Mouse (Mus musculus) forebrain, embryonic 14.5 days (tissue): ENCODE data around the gene Zbtb43. TPM values are rescaled to one million over a fixed set of nuclear protein-coding genes. Genes with fewer than 3 reads are reported as not detected.

Experiments used
- ATAC-seq: fragments of 200-750 bp; cut with Nextera tagmentation; 2 replicates; pipeline ENCODE4 v1.8.0; 2017; ENCODE audit warnings: mild to moderate bottlenecking, moderate library complexity
- DNase-seq: peaks from one replicate; pipeline ENCODE4 v3.0.0-alpha.2; 2015; ENCODE audit warnings: low spot score
- H3K27ac ChIP-seq: fragments of 300-500 bp; sonication (generic); 2 replicates; pipeline ENCODE4 v1.5.1; 2014; ENCODE audit warnings: low read depth, mild to moderate bottlenecking, control low read depth, low read length, moderate library complexity
- H3K27me3 ChIP-seq: fragments of 300-500 bp; sonication (generic); replicated peaks from 2 replicates; pipeline ENCODE4 v1.6.1; 2014; ENCODE audit warnings: low read length, control low read depth, mixed read lengths; ENCODE audit not compliant: control insufficient read depth, insufficient read depth
- H3K36me3 ChIP-seq: fragments of 300-500 bp; sonication (generic); 2 replicates; pipeline ENCODE4 v1.6.1; 2014; ENCODE audit warnings: low read length, control low read depth; ENCODE audit not compliant: control insufficient read depth, insufficient read depth
- H3K4me1 ChIP-seq: fragments of 300-500 bp; sonication (generic); 2 replicates; pipeline ENCODE4 v1.6.1; 2014; ENCODE audit warnings: antibody characterized with exemption, low read length, control low read depth; ENCODE audit not compliant: control insufficient read depth, insufficient read depth
- H3K4me2 ChIP-seq: fragments of 300-500 bp; sonication (generic); 2 replicates; pipeline ENCODE4 v1.6.1; 2014; ENCODE audit warnings: mild to moderate bottlenecking, control low read depth, low read length
- H3K4me3 ChIP-seq: fragments of 300-500 bp; sonication (generic); 2 replicates; pipeline ENCODE4 v1.5.1; 2014; ENCODE audit warnings: low read depth, low read length, control low read depth
- H3K9ac ChIP-seq: fragments of 300-500 bp; sonication (generic); 2 replicates; pipeline ENCODE4 v1.6.1; 2014; ENCODE audit warnings: mild to moderate bottlenecking, low read length, control low read depth, moderate library complexity
- H3K9me3 ChIP-seq: fragments of 300-500 bp; sonication (generic); replicated peaks from 2 replicates; pipeline ENCODE4 v1.6.1; 2016; ENCODE audit warnings: low read length, control low read depth, mixed read lengths; ENCODE audit not compliant: control insufficient read depth
- WGBS: fragments of 180-500 bp; shearing (Covaris S2); extraction: QIAGEN DNeasy Blood & Tissue Kit; methylation state at CpG from one replicate; pipeline ENCODE4 v1.1.7; 2014; 5-methylcytosine and 5-hydroxymethylcytosine counted together
- polyA plus RNA-seq: library from polyadenylated mRNA; unstranded; fragments of >200 nt; fragmentation: Nextera tagmentation; extraction: Ambion mirVana; gene quantifications from 2 replicates; pipeline ENCODE4 v1.2.1, GENCODE M21; 2014

Gene Zbtb43
- polyA plus RNA-seq, 1 experiment from 2014 or later: 29.0 TPM

- H3K9me3 ChIP-seq: no peaks in the 10 kb centered on the region
- 32% methylated on average over 9 of the region's 9 CpGs for WGBS
- no peak overlapping the region for H3K9ac ChIP-seq
- H3K27me3 ChIP-seq: no peaks in the 10 kb centered on the region; the same call in 1 of the 2 replicates
- H3K4me2 ChIP-seq: no peak overlapping the region
- H3K4me1 ChIP-seq: peaks cover 5% of the 10 kb centered on the region; the same call in 1 of the 2 replicates
- DNase-seq (no peak), ATAC-seq (no peak)
- H3K36me3 ChIP-seq: no peaks in the 10 kb centered on the region
- no peak overlapping the region for H3K27ac ChIP-seq
- H3K4me3 ChIP-seq: no peak overlapping the region
Observed at GRCm38 (mm10) chr2:33439980-33440670, 28.2 kb downstream of the Zbtb43 start.

- WGBS: 5% methylated on average over 8 of the region's 8 CpGs
- Histone ChIP-seq H3K36me3 (no peaks in the 10 kb centered on the region), H3K9me3 (no peaks in the 10 kb centered on the region), H3K4me1 (peaks cover 5% of the 10 kb centered on the region; the same call in 1 of the 2 replicates), H3K4me2 (no peak overlapping the region), H3K9ac (no peak overlapping the region; the same call in 1 of the 2 replicates), H3K27me3 (no peaks in the 10 kb centered on the region; the same call in 1 of the 2 replicates), H3K27ac (no peak overlapping the region), H3K4me3 (no peak overlapping the region)
- no peak for DNase-seq
- no peak for ATAC-seq
Observed at GRCm38 (mm10) chr2:33439471-33439881, 28.9 kb downstream of the Zbtb43 start.

- Histone ChIP-seq H3K4me3 (no peak overlapping the region), H3K27me3 (no peaks in the 10 kb centered on the region; the same call in 1 of the 2 replicates), H3K9me3 (no peaks in the 10 kb centered on the region), H3K4me1 (peaks cover 5% of the 10 kb centered on the region; the same call in 1 of the 2 replicates), H3K4me2 (no peak overlapping the region), H3K9ac (no peak overlapping the region), H3K36me3 (no peaks in the 10 kb centered on the region), H3K27ac (no peak overlapping the region)
- no peak for DNase-seq
- 19% methylated on average over 2 of the region's 2 CpGs for WGBS
- ATAC-seq: no peak
Observed at GRCm38 (mm10) chr2:33438377-33438776, 30.0 kb downstream of the Zbtb43 start.

- Histone ChIP-seq H3K9me3 (no peaks in the 10 kb centered on the region), H3K4me3 (no peak overlapping the region), H3K36me3 (no peaks in the 10 kb centered on the region), H3K4me2 (no peak overlapping the region), H3K27ac (no peak overlapping the region), H3K27me3 (no peaks in the 10 kb centered on the region; the same call in 1 of the 2 replicates), H3K4me1 (peaks cover 5% of the 10 kb centered on the region; the same call in 1 of the 2 replicates), H3K9ac (no peak overlapping the region)
- DNase-seq: no peak
- WGBS: 33% methylated on average over 11 of the region's 11 CpGs
- no peak for ATAC-seq
Observed at GRCm38 (mm10) chr2:33437184-33437583, 31.2 kb downstream of the Zbtb43 start.

- DNase-seq (peak; percentile 42), ATAC-seq (no peak)
- Histone ChIP-seq H3K9ac (peak overlapping the region; percentile 32; the same call in 1 of the 2 replicates), H3K4me3 (peak overlapping the region; percentile 5; the same call in 1 of the 2 replicates), H3K9me3 (no peaks in the 10 kb centered on the region), H3K4me1 (peaks cover 5% of the 10 kb centered on the region; the same call in 1 of the 2 replicates), H3K36me3 (no peaks in the 10 kb centered on the region), H3K27me3 (no peaks in the 10 kb centered on the region; the same call in 1 of the 2 replicates), H3K27ac (no peak overlapping the region), H3K4me2 (peak overlapping the region; percentile 43)
- WGBS: 12% methylated on average over 16 of the region's 16 CpGs
Observed at GRCm38 (mm10) chr2:33436035-33436580, 32.3 kb downstream of the Zbtb43 start.

GRCm38 (mm10) chr2:33435036-33435650, 33.2 kb downstream of the Zbtb43 start:
- H3K4me2 ChIP-seq: peak overlapping the region; percentile 43; the same call in 1 of the 2 replicates
- 45% methylated on average over 8 of the region's 8 CpGs for WGBS
- peaks cover 7% of the 10 kb centered on the region for H3K4me1 ChIP-seq
- no peak overlapping the region for H3K4me3 ChIP-seq
- no peaks in the 10 kb centered on the region; the same call in 1 of the 2 replicates for H3K27me3 ChIP-seq
- no peaks in the 10 kb centered on the region for H3K36me3 ChIP-seq
- no peak overlapping the region for H3K27ac ChIP-seq
- DNase-seq (peak; percentile 38), ATAC-seq (no peak)
- no peaks in the 10 kb centered on the region for H3K9me3 ChIP-seq
- H3K9ac ChIP-seq: no peak overlapping the region

- peak; percentile 66 for DNase-seq
- H3K4me1 ChIP-seq: peaks cover 18% of the 10 kb centered on the region
- 65% methylated on average over 5 of the region's 5 CpGs for WGBS
- H3K36me3 ChIP-seq: 0 out of 2 replicates have a peak, but pooled peaks cover 4% of the 10 kb centered on the region
- H3K9ac ChIP-seq: no peak overlapping the region
- H3K27ac ChIP-seq: no peak overlapping the region
- ATAC-seq: no peak
- no peaks in the 10 kb centered on the region for H3K27me3 ChIP-seq
- H3K9me3 ChIP-seq: no peaks in the 10 kb centered on the region
- no peak overlapping the region for H3K4me3 ChIP-seq
- no peak overlapping the region for H3K4me2 ChIP-seq
Observed at GRCm38 (mm10) chr2:33432877-33433276, 35.5 kb downstream of the Zbtb43 start.

- under 1% methylated on average over 70 of the region's 102 CpGs for WGBS
- peaks cover 21% of the 10 kb centered on the region; the same call in 1 of the 2 replicates for H3K36me3 ChIP-seq
- peak within 1 kb of the TSS; percentile 97 for H3K4me3 ChIP-seq
- peak; percentile 76 for DNase-seq
- 0 out of 2 replicates have a peak within 1 kb of the TSS, but pooled peaks have one; percentile 39 for H3K27ac ChIP-seq
- no peaks in the 10 kb centered on the region for H3K9me3 ChIP-seq
- H3K4me1 ChIP-seq: peaks cover 18% of the 10 kb centered on the region
- peak within 1 kb of the TSS; percentile 97 for H3K9ac ChIP-seq
- no peaks in the 10 kb centered on the region for H3K27me3 ChIP-seq
- peak within 1 kb of the TSS; percentile 93 for H3K4me2 ChIP-seq
- ATAC-seq: peak; percentile 85
Observed at GRCm38 (mm10) chr2:33430771-33431699, 37.3 kb downstream of the Zbtb43 start, which contains the start of gene Zbtb34. Gene Zbtb34 (minus strand): TSS chr2:33431324.
